Mouse (Mus musculus): ENCODE measurements at regions not wholly inside any gene's neighbourhood (a gene's known extent, or its start where the extent isn't known, plus 50 kb on each side); places are given as distances from the start of the nearest gene placed in this dataset.

DNA sequence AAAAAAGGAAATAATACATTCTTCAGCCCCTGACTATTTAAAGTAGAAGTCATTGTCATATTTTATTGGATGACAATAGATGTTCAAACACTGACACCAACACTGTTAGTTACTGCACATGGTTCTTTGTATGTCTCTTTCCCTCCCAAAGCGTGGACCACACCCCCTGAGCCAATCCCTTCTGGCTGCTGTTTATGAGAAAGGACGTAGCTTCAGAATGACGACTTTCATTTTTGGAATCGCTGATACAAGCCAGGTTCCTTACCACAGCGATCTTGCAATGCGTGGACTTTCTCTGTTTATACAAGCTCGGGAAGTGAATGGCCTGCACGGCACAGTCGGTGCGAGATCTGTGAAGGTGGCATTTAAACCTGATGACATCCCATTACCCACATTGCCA is 66.1 kb upstream of the Tgfbr2 start:
- TF ChIP-seq CHD2 (IDR thresholded peaks at IDR 0.05; ENCODE audit: low read depth, low read length), result no peak
- no peak for TF ChIP-seq MAFK (IDR thresholded peaks at IDR 0.05; ENCODE audit: insufficient read depth, low read depth, low read length)
- no peak for TF ChIP-seq HCFC1 (IDR thresholded peaks at IDR 0.05; ENCODE audit: borderline replicate concordance, insufficient read depth, low read length)
